Mouse (Mus musculus): ENCODE results near the gene Vstm4.

Vstm4 gene

DNA sequence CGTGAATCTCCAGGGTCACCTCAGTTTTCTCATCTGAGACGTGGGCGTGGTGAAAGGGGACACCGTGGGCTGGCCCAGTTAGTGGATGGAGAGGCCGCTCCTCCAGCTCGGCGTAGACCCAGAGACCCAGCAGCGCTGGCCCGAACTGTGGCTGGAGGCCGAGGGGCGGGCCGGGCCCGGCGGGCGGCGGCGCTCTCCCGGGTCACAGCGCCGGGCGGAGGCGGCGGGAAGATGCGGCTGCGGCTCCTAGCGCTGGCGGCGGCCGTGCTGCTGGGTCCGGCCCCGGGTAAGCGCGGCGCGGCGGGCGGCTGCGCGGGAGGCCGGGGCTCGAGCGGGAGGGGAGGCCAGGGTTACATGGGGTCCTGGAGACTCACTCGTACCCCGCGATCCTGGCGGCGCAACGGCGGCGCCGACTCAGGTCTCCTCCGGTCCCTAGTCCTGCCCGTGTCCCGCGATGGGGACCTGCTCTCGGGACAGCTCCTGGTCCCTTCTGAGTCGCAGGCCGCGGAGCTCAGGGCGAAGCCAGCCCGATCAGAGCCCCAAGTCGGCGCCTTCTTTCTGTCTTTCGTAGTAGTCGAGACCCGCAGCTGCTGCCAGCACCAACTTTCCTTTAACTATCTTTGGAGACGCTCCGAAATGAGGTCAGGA is at the start of gene Vstm4:
Gene Vstm4, plus strand, starts transcription at position 76 of the 648 bp plus-strand sequence.
- DNase-seq (ENCODE audit: low read depth): no peak

GRCm38 (mm10) chr14:32810111-32810510 is 46.4 kb upstream of the Vstm4 start:
- no peak for DNase-seq (ENCODE audit: low read depth)

GRCm38 (mm10) chr14:32812429-32812828 is 44.1 kb upstream of the Vstm4 start:
- no peak for DNase-seq (ENCODE audit: low read depth)

DNA sequence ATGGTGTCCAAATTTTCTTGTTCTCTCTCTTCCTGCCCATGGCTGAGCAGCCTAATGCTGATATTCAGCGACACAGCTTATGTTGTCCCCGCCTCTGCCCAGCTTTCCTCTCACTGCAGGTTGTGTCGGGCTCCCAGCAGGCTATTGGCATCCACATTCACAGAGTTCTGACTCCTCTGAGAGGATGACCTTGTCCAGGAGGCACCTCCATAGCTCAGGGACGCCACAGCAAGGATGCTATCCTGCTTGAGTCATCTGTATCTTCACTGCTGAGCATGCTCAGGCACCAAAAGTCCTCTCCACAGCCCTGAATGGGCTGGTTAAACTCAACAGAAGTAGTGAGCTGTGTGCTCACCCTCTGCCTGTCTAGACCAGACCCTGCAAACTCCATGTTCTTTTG is 41.6 kb upstream of the Vstm4 start:
- DNase-seq (ENCODE audit: low read depth): no peak

DNA sequence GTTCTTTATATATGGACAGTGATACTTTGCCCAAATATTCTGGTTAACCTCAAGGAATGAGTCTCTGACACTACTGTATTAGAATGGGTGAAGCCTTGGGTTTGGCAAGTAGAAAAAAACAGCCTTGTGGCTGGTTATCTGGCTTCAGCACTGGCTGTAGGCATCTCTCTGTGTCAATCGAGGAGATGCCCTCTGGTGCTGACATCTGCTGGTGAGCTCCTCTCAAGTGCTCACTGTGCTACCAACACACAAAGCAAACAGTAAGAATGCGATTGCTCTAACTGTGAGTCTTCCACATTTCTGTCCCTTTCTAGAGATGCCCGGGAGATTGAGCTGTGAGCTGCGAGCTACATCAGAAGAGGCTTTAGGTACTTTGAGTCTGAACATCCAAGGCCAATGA is 40.0 kb upstream of the Vstm4 start:
- DNase-seq (ENCODE audit: low read depth): no peak

GRCm38 (mm10) chr14:32817258-32817657 is 39.3 kb upstream of the Vstm4 start:
- no peak for DNase-seq (ENCODE audit: low read depth)

- DNase-seq (ENCODE audit: low read depth): no peak
These were observed 37.3 kb upstream of the Vstm4 start for GRCm38 (mm10) chr14:32819297-32819696.

DNA sequence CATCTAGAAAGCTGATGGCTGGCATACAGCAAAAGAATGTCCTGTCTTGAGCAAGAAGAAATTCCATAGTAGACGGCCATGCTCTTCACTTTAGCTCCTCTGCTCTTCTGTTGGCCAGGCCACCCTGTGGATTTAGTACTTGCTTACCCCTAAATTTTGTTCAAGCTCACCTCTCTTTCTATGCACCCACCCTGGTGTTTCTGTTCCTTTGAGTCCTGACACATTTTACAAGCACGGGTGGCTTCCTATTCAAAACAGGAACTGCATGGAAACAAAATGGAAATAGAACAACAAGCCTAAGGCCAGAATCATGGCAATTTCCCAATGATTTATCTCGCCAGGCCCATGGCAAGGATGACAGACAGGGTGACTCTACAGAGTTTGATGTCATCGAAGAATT is 33.7 kb upstream of the Vstm4 start:
- DNase-seq (ENCODE audit: low read depth): no peak

GRCm38 (mm10) chr14:32823861-32824260 is 32.7 kb upstream of the Vstm4 start:
- no peak for DNase-seq (ENCODE audit: low read depth)

DNA sequence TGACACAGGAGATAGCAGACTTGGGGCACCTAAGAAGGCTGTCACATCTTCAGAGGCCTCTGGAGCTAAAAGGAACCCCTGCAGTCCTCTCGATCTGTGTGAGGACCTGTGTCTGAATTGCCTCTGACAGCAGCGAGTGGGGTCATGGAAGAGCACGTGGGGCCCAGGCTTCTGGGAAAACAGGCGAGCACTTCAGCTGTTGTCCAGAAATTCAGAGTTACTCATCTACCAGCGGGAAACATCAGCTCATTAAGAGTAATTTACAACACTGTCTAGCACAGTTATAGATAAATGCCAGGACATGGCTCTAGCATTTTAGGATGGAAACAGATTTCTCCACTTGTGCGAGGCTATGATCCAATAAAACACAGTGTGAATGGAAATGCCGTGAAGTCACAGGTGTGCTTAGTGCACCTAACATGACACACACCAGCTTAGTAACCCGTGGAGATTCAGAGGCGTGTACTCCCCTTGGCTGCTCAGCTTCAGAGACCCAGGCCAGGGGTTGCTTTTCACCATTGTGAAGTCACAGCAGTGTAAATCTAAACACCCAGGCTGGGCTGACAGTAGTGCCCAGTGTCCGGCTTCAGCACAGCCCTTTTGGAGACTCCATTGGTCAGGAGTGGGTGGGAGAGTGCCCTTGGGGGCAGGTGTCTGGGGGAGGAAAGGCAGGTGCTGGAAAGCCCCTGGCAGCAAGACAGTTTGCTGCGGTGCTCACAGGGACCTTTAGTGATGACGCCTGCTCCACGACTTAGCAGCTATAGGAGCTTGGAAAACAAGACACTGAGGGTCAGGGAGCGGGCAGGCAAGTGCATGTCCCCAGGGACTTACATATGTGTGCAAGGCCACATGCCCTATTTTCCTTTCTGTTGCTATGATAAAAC is 32.0 kb upstream of the Vstm4 start:
- DNase-seq (ENCODE audit: low read depth): no peak

GRCm38 (mm10) chr14:32825426-32826032 is 31.0 kb upstream of the Vstm4 start:
- DNase-seq (ENCODE audit: low read depth): no peak

GRCm38 (mm10) chr14:32827165-32827564 is 29.4 kb upstream of the Vstm4 start:
- DNase-seq (ENCODE audit: low read depth): no peak

GRCm38 (mm10) chr14:32827994-32828650 is 28.4 kb upstream of the Vstm4 start:
- no peak for DNase-seq (ENCODE audit: low read depth)

- DNase-seq (ENCODE audit: low read depth): no peak
These were observed 22.7 kb upstream of the Vstm4 start, which contains the start of gene Fam170b for GRCm38 (mm10) chr14:32833847-32834246. Gene Fam170b, plus strand, starts transcription at chr14:32833962.

DNA sequence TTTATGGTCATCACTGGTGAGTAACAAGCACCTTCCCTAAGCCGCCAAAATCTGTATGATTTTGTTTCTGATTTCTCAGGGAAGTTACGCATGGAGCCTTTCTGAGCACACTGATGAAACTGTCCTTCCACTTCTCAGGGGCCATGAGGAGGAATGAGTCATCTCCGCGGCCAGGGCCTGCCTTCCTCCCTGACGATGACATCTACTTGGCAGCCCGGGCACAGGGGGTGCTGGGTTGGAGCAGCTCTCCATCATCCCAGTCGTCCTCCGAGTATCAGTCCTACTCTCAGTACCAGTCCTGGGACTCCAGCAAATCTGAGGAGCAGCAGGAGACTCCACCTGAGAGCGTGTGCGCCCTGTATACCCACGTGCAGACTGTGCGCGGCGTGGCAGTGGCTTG is 21.4 kb upstream of the Vstm4 start:
- no peak for DNase-seq (ENCODE audit: low read depth)

DNA sequence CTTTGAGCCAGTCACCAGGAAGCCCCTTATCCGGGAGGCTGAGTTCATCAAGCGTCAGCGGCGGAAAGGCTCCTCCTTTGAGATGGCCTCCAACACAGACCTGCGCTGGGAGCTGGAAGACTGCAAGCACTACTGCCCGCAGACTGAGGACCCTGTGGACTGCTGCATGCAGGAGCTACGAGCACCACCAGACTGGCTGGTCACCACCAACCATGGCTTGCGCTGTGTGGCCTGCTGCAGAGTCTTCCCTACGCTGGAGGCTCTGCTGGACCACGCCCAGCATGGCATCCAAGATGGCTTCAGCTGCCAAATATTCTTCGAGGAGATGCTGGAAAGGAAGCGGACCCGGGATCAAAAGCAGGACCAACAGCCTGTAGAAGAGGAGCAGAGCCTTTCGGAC is 21.0 kb upstream of the Vstm4 start:
- no peak for DNase-seq (ENCODE audit: low read depth)

GRCm38 (mm10) chr14:32836191-32836590 is 20.4 kb upstream of the Vstm4 start:
- no peak for DNase-seq (ENCODE audit: low read depth)

DNA sequence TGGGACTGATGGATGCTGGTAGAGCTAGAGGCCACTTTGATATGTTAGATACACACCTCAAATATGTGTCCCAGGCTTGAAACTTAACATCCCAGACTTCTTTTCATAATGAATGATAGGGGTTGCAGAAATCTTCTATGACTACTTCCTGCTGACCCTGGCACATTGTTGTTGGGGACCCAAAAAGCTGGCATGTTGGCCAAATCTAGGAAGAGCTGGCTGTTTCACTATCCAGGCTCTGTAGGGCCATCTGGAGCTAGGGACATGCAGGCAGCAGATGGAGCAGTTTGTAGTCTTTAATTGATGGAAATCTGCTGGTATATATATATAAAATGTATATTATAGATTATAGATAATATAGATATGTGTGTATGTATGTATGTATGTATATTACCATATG is 14.5 kb upstream of the Vstm4 start:
- no peak for DNase-seq (ENCODE audit: low read depth)

DNA sequence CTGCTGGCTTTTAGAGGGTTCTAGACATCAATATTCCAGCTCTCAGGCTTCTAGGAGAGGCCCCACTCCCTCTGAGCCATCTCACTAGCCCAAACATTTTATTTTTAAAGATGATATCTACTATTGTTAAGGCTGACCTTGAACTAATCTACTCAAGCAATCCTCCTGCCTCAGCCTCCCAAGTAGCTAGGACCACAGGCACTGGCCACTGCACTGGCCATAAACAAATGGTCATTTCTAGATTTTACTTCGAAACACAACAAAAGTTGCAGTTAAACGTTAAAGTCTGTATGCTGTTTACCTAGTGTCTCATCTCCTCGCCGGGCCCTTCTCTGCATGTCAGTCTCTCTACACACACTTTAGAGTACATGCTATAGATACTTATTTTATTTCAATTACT is 2.5 kb upstream of the Vstm4 start:
- DNase-seq (ENCODE audit: low read depth): no peak

DNA sequence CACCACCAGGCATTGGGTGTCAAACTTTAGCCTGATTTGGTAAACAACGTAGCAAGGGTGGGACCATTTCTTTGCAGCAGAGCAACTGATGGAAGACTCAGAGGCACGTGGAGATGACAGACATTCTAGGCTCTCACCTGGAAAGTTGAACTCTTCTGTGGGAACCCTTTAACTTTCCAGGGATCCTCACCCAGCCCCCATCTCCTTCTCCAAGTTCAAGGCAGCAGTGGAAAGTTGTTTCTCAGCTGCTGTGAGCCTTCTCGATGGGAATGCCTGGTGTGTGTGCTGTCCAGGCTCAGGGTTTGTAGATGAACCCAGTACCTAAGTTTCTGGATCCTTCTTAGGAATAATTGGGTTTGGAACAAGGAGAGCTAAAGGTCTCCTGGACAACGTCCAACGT is 310 bp upstream of the Vstm4 start:
- no peak for DNase-seq (ENCODE audit: low read depth)

DNA sequence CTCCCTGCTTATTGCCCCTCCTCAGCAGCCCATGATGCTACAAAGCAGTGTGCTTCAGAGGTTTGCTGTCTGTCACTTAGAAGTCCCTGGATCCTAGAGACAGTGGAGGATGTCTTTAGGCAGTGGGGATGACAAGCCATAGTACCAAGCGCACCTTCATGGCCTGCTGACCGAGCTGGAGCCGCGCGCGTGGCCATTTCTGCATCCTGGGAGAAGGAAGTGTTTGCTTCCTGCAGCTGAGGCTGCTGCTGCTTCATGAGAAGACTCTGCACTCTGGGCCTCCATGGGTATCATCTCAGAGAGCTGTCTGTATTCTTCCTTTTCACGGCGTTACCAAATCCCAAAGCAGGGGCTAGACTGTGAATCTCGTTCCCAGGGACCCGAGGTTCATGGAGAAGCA is 1.8 kb downstream of the Vstm4 start:
- DNase-seq (ENCODE audit: low read depth): no peak

- DNase-seq (ENCODE audit: low read depth): no peak
These were observed 2.5 kb downstream of the Vstm4 start for GRCm38 (mm10) chr14:32858941-32859510.
